Mouse (Mus musculus) forelimb bud, embryonic 11.5 days (tissue): ENCODE data around the gene Mroh2a.

ENCODE experiments used
- DNase-seq: peaks from one replicate; pipeline ENCODE4 v3.0.0-alpha.2; 2012; ENCODE audit warnings: low read depth, low spot score

The Mroh2a gene

GRCm38 (mm10) chr1:88235046-88235893, 8.5 kb downstream of the Mroh2a start:
- no peak for DNase-seq

DNA sequence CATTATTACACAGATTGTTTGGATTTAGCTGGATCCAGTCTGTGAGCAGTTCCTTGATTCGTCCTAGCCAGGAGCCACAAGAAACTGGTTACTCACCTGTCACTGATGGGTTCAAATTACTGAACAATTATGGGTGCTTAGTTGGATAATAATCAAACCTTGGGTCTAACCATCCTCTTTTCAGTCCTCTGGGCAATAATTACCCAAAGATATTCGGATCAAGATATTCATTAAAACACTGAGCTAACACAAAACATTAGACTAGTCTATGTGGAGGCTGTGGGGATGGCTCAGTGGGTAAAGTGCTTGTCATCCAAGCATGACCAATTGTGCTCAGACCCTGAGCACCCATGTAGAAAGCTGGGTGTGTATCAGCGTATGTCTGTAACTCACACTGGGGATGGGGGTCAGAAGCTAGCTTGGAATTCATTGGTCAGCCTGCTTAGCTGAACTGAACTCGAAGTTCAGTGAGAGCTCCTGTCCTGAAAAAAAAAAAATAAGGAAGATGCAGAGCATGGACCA, 9.2 kb downstream of the Mroh2a start:
- DNase-seq = no peak

- no peak for DNase-seq
Measured at GRCm38 (mm10) chr1:88237311-88237710, 10.5 kb downstream of the Mroh2a start.

DNA sequence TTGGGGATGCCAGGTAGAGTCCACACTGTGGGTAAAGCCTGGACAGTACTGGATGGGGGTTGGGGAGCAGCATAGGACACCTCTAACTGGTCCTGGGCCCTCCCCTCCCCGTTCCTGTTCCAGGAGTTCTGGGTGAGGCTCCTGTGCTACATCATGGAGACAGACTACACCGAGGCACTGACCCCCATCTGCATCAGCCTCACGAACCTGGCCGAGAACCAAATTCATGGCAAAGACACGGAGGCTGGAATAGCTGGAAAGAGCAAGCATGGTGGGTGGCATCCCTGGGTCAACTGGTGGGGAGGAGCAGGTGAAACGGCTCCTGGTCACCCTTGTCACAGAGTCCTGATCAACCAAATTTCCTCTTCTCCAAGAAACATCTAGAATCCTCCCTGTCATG, 12.0 kb downstream of the Mroh2a start:
- DNase-seq = no peak

DNA sequence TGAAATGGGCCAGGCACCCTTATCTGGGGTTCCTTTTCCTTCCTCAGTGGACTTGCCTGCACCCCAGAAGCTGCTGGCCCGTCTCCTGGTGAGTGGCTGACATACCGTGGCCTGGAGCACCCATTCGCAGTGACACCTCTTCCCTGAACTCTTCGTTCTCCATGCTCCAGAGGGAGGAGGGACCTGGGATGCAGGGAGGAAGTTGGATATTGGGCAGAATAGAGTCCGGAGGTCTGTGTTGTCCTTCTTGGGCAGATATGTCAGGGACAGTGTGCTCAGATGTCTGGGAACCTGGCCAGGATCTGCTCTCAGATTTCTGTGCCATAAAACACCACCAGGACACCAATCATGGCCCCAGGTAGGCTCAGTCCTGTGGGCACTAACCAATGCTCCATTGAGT, 13.3 kb downstream of the Mroh2a start:
- DNase-seq = no peak

- DNase-seq = no peak
Measured at GRCm38 (mm10) chr1:88240579-88240978, 13.8 kb downstream of the Mroh2a start.

- DNase-seq = no peak
Measured at GRCm38 (mm10) chr1:88243861-88244260, 17.1 kb downstream of the Mroh2a start.

DNA sequence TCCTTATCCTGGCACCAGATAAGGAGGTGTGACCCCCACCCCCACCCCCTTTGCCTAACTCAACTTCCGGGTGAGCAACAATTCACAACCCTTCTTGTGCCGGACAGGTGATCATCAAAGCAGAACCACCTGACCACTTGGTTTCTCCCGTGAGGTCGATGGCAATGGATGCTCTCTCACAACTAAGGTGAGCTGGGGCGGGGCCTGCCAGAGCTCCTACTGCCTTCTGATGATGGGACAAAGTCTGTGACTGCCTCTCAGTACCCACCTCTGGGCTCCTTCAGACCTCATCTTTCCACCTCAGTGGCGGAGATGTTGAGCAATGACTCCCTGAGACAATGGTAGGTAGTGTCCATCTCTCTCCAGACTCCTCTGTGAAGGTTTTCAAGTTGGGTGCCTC, 19.1 kb downstream of the Mroh2a start:
- no peak for DNase-seq

- no peak for DNase-seq
Measured at GRCm38 (mm10) chr1:88246386-88246785, 19.6 kb downstream of the Mroh2a start.

GRCm38 (mm10) chr1:88247660-88248059, 20.9 kb downstream of the Mroh2a start:
- no peak for DNase-seq

GRCm38 (mm10) chr1:88248658-88249057, 21.9 kb downstream of the Mroh2a start:
- DNase-seq = no peak

DNA sequence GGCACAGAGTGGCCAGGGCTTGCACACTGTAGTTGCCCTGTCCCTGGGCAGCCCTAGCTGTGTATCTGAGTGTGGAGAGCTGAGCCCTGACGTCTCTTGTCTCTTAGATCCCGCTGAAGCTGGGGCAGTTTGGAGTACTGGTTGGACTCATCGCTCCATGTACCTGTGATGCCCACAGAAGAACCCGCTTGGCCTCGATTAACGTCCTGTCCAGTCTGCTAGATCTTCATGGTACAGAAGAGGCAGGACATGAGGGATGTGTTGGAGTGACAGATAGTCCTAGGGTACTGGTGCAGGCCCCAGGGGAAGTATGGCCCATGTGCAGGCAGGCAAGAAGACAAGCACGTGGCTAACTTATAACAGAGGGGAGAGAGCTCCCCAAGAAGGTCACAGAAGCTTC, 22.8 kb downstream of the Mroh2a start:
- DNase-seq = no peak

- no peak for DNase-seq
Measured at GRCm38 (mm10) chr1:88250023-88250422, 23.2 kb downstream of the Mroh2a start.

DNA sequence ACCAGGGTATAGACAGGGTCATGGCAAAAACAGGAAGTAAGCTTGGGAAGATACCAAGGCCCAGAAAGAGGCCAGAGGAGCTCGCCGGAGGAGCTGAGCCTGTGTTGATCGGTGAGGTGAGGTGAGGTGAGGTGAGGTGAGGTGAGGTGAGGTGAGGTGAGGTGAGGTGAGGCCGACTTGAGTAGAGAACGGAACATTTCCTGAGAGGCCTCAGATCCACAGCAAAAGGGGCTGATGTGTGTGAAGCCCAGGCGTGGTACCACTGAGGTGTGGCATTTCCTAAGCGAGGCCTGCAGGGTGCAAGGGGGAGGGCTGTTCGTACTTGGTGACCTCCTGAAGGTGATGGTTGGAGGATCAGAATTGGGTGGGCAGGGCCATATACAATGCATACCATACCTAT, 26.3 kb downstream of the Mroh2a start:
- no peak for DNase-seq

- no peak for DNase-seq
Measured at GRCm38 (mm10) chr1:88253540-88253939, 26.8 kb downstream of the Mroh2a start.

- no peak for DNase-seq
Measured at GRCm38 (mm10) chr1:88254793-88255465, 28.1 kb downstream of the Mroh2a start.

DNA sequence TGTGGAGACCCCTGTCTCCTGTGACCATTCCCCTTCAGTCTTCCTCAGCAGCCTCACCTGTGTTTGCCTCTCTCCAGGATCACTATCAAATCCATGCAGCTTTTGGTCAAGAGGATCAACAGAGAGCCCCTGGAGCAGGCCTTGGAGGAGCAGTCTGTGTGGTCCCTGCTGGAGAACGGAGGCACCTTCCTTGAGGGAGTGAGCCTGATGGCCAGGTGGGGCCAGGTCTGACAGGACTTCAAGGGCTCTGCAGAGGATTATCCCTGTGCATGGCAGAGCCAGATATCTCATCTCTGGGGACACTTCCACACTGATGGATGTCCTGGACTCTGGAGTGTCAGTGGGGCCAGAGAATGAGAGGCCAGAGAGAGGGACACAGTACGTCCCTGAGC, 28.7 kb downstream of the Mroh2a start:
- no peak for DNase-seq

- DNase-seq = no peak
Measured at GRCm38 (mm10) chr1:88255989-88256754, 29.4 kb downstream of the Mroh2a start.

DNA sequence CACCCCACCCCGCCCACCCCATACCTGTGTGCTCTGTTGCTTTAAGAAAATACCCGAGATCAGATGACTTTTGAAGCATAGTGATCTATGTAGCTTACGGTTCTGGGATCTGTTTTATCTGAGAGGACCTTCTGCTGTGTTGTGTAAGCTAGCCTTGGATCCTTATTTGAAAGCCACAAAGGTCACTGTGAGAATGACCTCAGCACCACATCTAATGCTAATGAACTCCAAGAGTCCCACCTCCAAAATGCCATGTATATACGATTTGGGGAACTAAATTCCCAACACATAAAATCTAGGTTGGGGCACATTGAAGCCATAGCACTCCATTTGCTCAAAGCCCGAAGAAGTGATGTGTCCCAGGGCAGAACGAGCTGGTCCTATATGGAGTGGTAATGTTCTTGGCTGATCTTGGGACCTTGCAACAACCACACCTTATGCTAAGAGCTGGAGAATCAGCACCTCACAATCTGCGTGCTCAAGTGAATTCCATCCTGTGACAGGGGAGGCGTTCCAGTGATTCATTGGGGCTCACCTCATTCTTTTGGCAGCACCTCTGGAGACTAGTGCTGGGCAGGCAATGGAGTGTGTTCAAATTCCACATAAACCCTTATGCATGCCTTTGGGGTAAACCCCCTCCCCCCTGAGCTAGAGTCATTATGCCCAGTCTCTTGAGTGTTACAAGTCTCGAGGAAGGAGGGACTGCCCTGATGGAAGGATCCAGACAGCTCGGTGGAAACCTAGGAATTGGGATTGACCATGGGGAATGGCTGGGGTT, 30.3 kb downstream of the Mroh2a start:
- DNase-seq = no peak

DNA sequence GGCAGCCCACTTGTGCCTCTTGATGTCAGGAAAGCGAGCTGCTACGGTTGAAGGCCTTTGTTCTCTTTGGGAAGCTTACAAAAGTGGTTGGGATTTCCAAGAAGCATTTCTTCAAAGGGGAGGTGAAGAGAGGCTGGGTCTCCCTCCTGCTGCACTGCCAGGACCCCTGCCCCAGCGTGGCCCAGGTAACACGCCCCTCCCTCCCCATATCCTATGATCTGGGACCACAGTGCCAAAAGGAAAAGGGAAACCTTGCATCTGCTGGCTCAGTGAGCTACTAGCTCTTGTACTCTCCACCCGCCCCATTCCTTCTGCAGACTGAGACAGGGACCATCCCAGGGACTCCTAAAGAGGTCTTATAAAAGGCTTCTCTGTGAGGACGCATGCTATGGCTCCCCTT, 30.9 kb downstream of the Mroh2a start:
- no peak for DNase-seq

GRCm38 (mm10) chr1:88258361-88258760, 31.6 kb downstream of the Mroh2a start:
- DNase-seq = no peak
